Comparison of ENCODE assay signal across 21 mouse cellular contexts in genomic region chr4:35187617-35188326, GRCm38 (mm10). TPM values are rescaled to one million over a fixed set of nuclear protein-coding genes. Genes with fewer than 3 reads are reported as not detected.
"Had no signal": no experiment of that assay in that cellular context is flagged by ENCODE, and none has a peak within 500 bp of the region (broad histone marks: within the 10 kb centered on the region; RNA-seq: fewer than 3 reads in every experiment).

No protein-coding gene starts in this region.

- H3K4me3 ChIP-seq: limb, embryonic 12.5 days; lung, embryonic 15.5 days; midbrain, embryonic 13.5 days; myocyte; neural tube, embryonic 15.5 days had no signal

- H3K4me1 ChIP-seq: limb, embryonic 12.5 days; lung, embryonic 15.5 days; midbrain, embryonic 13.5 days; neural tube, embryonic 15.5 days had no signal

- H3K4me2 ChIP-seq: limb, embryonic 12.5 days; lung, embryonic 15.5 days; midbrain, embryonic 13.5 days; neural tube, embryonic 15.5 days had no signal

- ATAC-seq: midbrain, embryonic 13.5 days had no signal

- H3K9me3 ChIP-seq: limb, embryonic 12.5 days; lung, embryonic 15.5 days; midbrain, embryonic 13.5 days; neural tube, embryonic 15.5 days had no signal

- H3K27me3 ChIP-seq: limb, embryonic 12.5 days; lung, embryonic 15.5 days; midbrain, embryonic 13.5 days; neural tube, embryonic 15.5 days had no signal

- H3K9ac ChIP-seq: limb, embryonic 12.5 days; lung, embryonic 15.5 days; midbrain, embryonic 13.5 days; neural tube, embryonic 15.5 days had no signal

- DNase-seq: kidney, adult 11 months; kidney, adult 9 months; kidney, postnatal 36 days; layer of hippocampus, adult 9-11 months; layer of hippocampus, postnatal 36 days; lung, postnatal 14 days; right cerebral cortex, adult 18-20 months; right cerebral cortex, postnatal 4 days; spleen, adult 18-20 months; thymus, adult 18-20 months; thymus, postnatal 14 days had no signal

- H3K27ac ChIP-seq: kidney, postnatal 0 days; limb, embryonic 12.5 days; lung, embryonic 15.5 days; midbrain, embryonic 13.5 days; neural tube, embryonic 15.5 days had no signal

RNA-seq across cellular contexts. Expression of gene Ifnk, which starts 35.9 kb away (rescaled TPM):
- total RNA-seq: layer of hippocampus, adult 18-20 months; layer of hippocampus, postnatal 36 days; left cerebral cortex, adult 8-10 months; left cerebral cortex, postnatal 36 days; liver, adult 2 months had no signal
- polyA plus RNA-seq: kidney, postnatal 0 days; liver, adult 2 months; midbrain, embryonic 13.5 days; myocyte; neural tube, embryonic 15.5 days had no signal
